8 mouse cellular contexts compared by ENCODE assay signal in genomic region chr1:82476256-82476655, GRCm38 (mm10).
A peak's percentile ranks its signal among the peaks of the same experiment; 100 is the strongest.
DNase-seq lines count a peak whose midpoint lies in the region; ATAC-seq and TF ChIP-seq lines count a peak whose summit lies in the region.

No protein-coding gene starts in this region.

- H3K9ac ChIP-seq in lung, embryonic 14.5 days = no peak overlapping the region
- no peak overlapping the region for H3K9ac ChIP-seq in embryonic facial prominence, embryonic 14.5 days (ENCODE audit: low read depth, low read length)
- no peak overlapping the region for H3K9ac ChIP-seq in hindbrain, embryonic 16.5 days (ENCODE audit: low read depth, low read length)

- no peak overlapping the region for H3ac ChIP-seq in myocyte (ENCODE audit: control insufficient read depth, insufficient read length)

- peak; percentile 88 for TF ChIP-seq CTCF in lung, embryonic 14.5 days (IDR thresholded peaks at IDR 0.05; ENCODE audit: low read depth)

- H3K36me3 ChIP-seq in lung, embryonic 14.5 days (ENCODE audit: insufficient read depth) = no peaks in the 10 kb centered on the region
- no peaks in the 10 kb centered on the region for H3K36me3 ChIP-seq in embryonic facial prominence, embryonic 14.5 days (ENCODE audit: control insufficient read depth, insufficient read depth, low read length)
- no peaks in the 10 kb centered on the region for H3K36me3 ChIP-seq in hindbrain, embryonic 16.5 days (ENCODE audit: control insufficient read depth, insufficient read depth, low read length)
- H3K36me3 ChIP-seq in myocyte (ENCODE audit: control insufficient read depth, insufficient read depth) = no peaks in the 10 kb centered on the region

- H3K27ac ChIP-seq in lung, embryonic 14.5 days (ENCODE audit: low read depth) = no peak overlapping the region; the same call in 1 of the 2 replicates
- peak overlapping the region; percentile 49; the same call in 1 of the 2 replicates for H3K27ac ChIP-seq in embryonic facial prominence, embryonic 14.5 days (replicated peaks; ENCODE audit: low read depth, low read length)
- no peak overlapping the region for H3K27ac ChIP-seq in hindbrain, embryonic 16.5 days (ENCODE audit: low read depth, low read length)

- peak; percentile 38 for DNase-seq in adrenal gland, postnatal 10 days
- DNase-seq in adrenal gland, postnatal 25 days = no peak
- DNase-seq in lung, embryonic 14.5 days = peak; percentile 74
- no peak for DNase-seq in lung, postnatal 25 days (ENCODE audit: low spot score)
- peak; percentile 41 for DNase-seq in embryonic facial prominence, embryonic 14.5 days (ENCODE audit: low spot score)
- DNase-seq in spleen, postnatal 14 days (ENCODE audit: low spot score in 2 of 2) = no peak

- no peaks in the 10 kb centered on the region for H3K79me2 ChIP-seq in myocyte (ENCODE audit: control insufficient read depth, insufficient read depth)

- no peaks in the 10 kb centered on the region for H3K4me1 ChIP-seq in lung, embryonic 14.5 days (ENCODE audit: insufficient read depth)
- 0 out of 2 replicates have a peak, but pooled peaks cover 4% of the 10 kb centered on the region for H3K4me1 ChIP-seq in embryonic facial prominence, embryonic 14.5 days (ENCODE audit: control insufficient read depth, insufficient read depth, low read length)
- H3K4me1 ChIP-seq in hindbrain, embryonic 16.5 days (ENCODE audit: control insufficient read depth, insufficient read depth, low read depth, low read length) = peaks cover 5% of the 10 kb centered on the region; the same call in 1 of the 2 replicates

- WGBS in lung, embryonic 14.5 days = 33% methylated on average over 11 of the region's 11 CpGs
- 22% methylated on average over 11 of the region's 11 CpGs for WGBS in embryonic facial prominence, embryonic 14.5 days
- WGBS in hindbrain, embryonic 16.5 days = 39% methylated on average over 11 of the region's 11 CpGs

- peak overlapping the region; percentile 7; the same call in 1 of the 2 replicates for H3K4me2 ChIP-seq in lung, embryonic 14.5 days
- peak overlapping the region; percentile 18; the same call in 1 of the 2 replicates for H3K4me2 ChIP-seq in embryonic facial prominence, embryonic 14.5 days (ENCODE audit: low read depth, low read length)
- H3K4me2 ChIP-seq in hindbrain, embryonic 16.5 days (ENCODE audit: low read length) = peak overlapping the region; percentile 15
- H3K4me2 ChIP-seq in myocyte (ENCODE audit: low read depth) = peak overlapping the region; percentile 46

- no peak for TF ChIP-seq POLR2A in myocyte (IDR thresholded peaks at IDR 0.05; ENCODE audit: insufficient read length, low read depth)

- H3K4me3 ChIP-seq in lung, embryonic 14.5 days (ENCODE audit: low read depth, low read length) = no peak overlapping the region
- H3K4me3 ChIP-seq in embryonic facial prominence, embryonic 14.5 days (ENCODE audit: low read depth, low read length) = no peak overlapping the region
- H3K4me3 ChIP-seq in hindbrain, embryonic 16.5 days (ENCODE audit: low read length) = no peak overlapping the region
- H3K4me3 ChIP-seq in myocyte = no peak overlapping the region

- H3K9me3 ChIP-seq in lung, embryonic 14.5 days (ENCODE audit: low read depth, low read length) = no peaks in the 10 kb centered on the region
- H3K9me3 ChIP-seq in embryonic facial prominence, embryonic 14.5 days (ENCODE audit: control insufficient read depth, low read length) = no peaks in the 10 kb centered on the region
- no peaks in the 10 kb centered on the region for H3K9me3 ChIP-seq in hindbrain, embryonic 16.5 days (ENCODE audit: control insufficient read depth, low read length)

- ATAC-seq in lung, embryonic 14.5 days (ENCODE audit: insufficient read depth) = no peak
- ATAC-seq in embryonic facial prominence, embryonic 14.5 days (ENCODE audit: low read depth) = peak; percentile 34; the same call in 1 of the 2 replicates
- ATAC-seq in hindbrain, embryonic 16.5 days = peak; percentile 57; the same call in 1 of the 2 replicates

- no peaks in the 10 kb centered on the region for H3K27me3 ChIP-seq in lung, embryonic 14.5 days (ENCODE audit: insufficient read depth, low read length)
- H3K27me3 ChIP-seq in embryonic facial prominence, embryonic 14.5 days (replicated peaks; ENCODE audit: control insufficient read depth, insufficient read depth, low read length) = no peaks in the 10 kb centered on the region
- H3K27me3 ChIP-seq in hindbrain, embryonic 16.5 days (replicated peaks; ENCODE audit: control insufficient read depth, insufficient read depth, low read length) = no peaks in the 10 kb centered on the region
- H3K27me3 ChIP-seq in myocyte (ENCODE audit: control insufficient read depth, insufficient read depth, insufficient read length) = no peaks in the 10 kb centered on the region

TF ChIP-seq in myocyte, 11 proteins besides CTCF, POLR2A, EP300 and RAD21:
- no peak for TF ChIP-seq SRF (IDR thresholded peaks at IDR 0.05; ENCODE audit: control insufficient read depth, insufficient read length, low read depth)
- no peak for TF ChIP-seq TCF3 (IDR thresholded peaks at IDR 0.05; ENCODE audit: insufficient read length, low read depth)
- no peak for TF ChIP-seq E2F4 (IDR thresholded peaks at IDR 0.05; ENCODE audit: insufficient read depth)
- TF ChIP-seq MYOG (IDR thresholded peaks at IDR 0.05; ENCODE audit: control insufficient read depth in 1 of 3, insufficient read depth in 1 of 3, insufficient read length in 2 of 3, low read depth in 2 of 3) = no peak
- TF ChIP-seq USF1 (IDR thresholded peaks at IDR 0.05; ENCODE audit: low read depth) = no peak
- no peak for TF ChIP-seq REST (IDR thresholded peaks at IDR 0.05; ENCODE audit: insufficient read depth, insufficient read length)
- TF ChIP-seq POLR2AphosphoS2 (IDR thresholded peaks at IDR 0.05; ENCODE audit: insufficient read length, low read depth) = no peak
- no peak for TF ChIP-seq TCF12 (IDR thresholded peaks at IDR 0.05; ENCODE audit: insufficient read depth, poor library complexity, severe bottlenecking)
- TF ChIP-seq CEBPB (IDR thresholded peaks at IDR 0.05; ENCODE audit: insufficient read depth, poor library complexity, severe bottlenecking) = no peak
- TF ChIP-seq MAX (IDR thresholded peaks at IDR 0.05; ENCODE audit: low read depth) = no peak
- TF ChIP-seq MYOD1 (IDR thresholded peaks at IDR 0.05; ENCODE audit: control insufficient read depth in 1 of 3, insufficient read length in 2 of 3, low read depth in 2 of 3) = no peak

Comparison
In these comparisons a context has a peak if more than half of its experiments do, and no peak if none do; other contexts are left out.
1. DNase-seq: peak in adrenal gland, postnatal 10 days (single experiment), lung, embryonic 14.5 days (single experiment) and embryonic facial prominence, embryonic 14.5 days (single experiment); none in adrenal gland, postnatal 25 days (single experiment), lung, postnatal 25 days (single experiment) and spleen, postnatal 14 days (0 of 2).
2. Peak in every context shown above with its lines, with median percentiles within 50 percentile points of each other: H3K4me2 ChIP-seq.